12 mouse cellular contexts compared by ENCODE assay signal in genomic region chr13:37942887-37943331, GRCm38 (mm10). TPM values are rescaled to one million over a fixed set of nuclear protein-coding genes. Genes with fewer than 3 reads are reported as not detected.
DNase-seq lines count a peak whose midpoint lies in the region; ATAC-seq and TF ChIP-seq lines count a peak whose summit lies in the region.
"Had no signal": no experiment of that assay in that cellular context is flagged by ENCODE, and none has a peak within 500 bp of the region (broad histone marks: within the 10 kb centered on the region; RNA-seq: fewer than 3 reads in every experiment).

No protein-coding gene starts in this region.

- no peak overlapping the region for H3K4me3 ChIP-seq in stomach, embryonic 15.5 days (replicated peaks)
- no peak overlapping the region for H3K4me3 ChIP-seq in stomach, postnatal 0 days (ENCODE audit: low read depth, low read length)
- H3K4me3 ChIP-seq in limb, embryonic 14.5 days (replicated peaks; ENCODE audit: low read length): no peak overlapping the region
- H3K4me3 ChIP-seq in midbrain, embryonic 11.5 days (ENCODE audit: low read depth, low read length): no peak overlapping the region
- H3K4me3 ChIP-seq: hindbrain, embryonic 12.5 days had no signal

- peak overlapping the region; percentile 26; the same call in 1 of the 2 replicates for H3K27ac ChIP-seq in stomach, embryonic 15.5 days
- H3K27ac ChIP-seq in stomach, postnatal 0 days (replicated peaks): no peak overlapping the region
- H3K27ac ChIP-seq in limb, embryonic 14.5 days (replicated peaks; ENCODE audit: low read depth, low read length): peak overlapping the region; percentile 16; the same call in 1 of the 2 replicates
- H3K27ac ChIP-seq in midbrain, embryonic 11.5 days (ENCODE audit: low read depth, low read length): no peak overlapping the region
- H3K27ac ChIP-seq: hindbrain, embryonic 12.5 days; liver, embryonic 14.5 days had no signal

- no peaks in the 10 kb centered on the region for H3K9me3 ChIP-seq in stomach, embryonic 15.5 days
- no peaks in the 10 kb centered on the region for H3K9me3 ChIP-seq in stomach, postnatal 0 days (ENCODE audit: control insufficient read depth, low read length)
- H3K9me3 ChIP-seq in limb, embryonic 14.5 days (ENCODE audit: control insufficient read depth, low read length): no peaks in the 10 kb centered on the region
- no peaks in the 10 kb centered on the region for H3K9me3 ChIP-seq in midbrain, embryonic 11.5 days (ENCODE audit: control insufficient read depth, low read length)
- H3K9me3 ChIP-seq: hindbrain, embryonic 12.5 days had no signal

- 57% methylated on average over 4 of the region's 4 CpGs for WGBS in stomach, embryonic 15.5 days
- WGBS in stomach, postnatal 0 days: 49% methylated on average over 4 of the region's 4 CpGs
- 45% methylated on average over 4 of the region's 4 CpGs for WGBS in limb, embryonic 14.5 days
- 90% methylated on average over 4 of the region's 4 CpGs for WGBS in midbrain, embryonic 11.5 days

- no peak for TF ChIP-seq CTCF in stomach, postnatal 0 days (IDR thresholded peaks at IDR 0.05; ENCODE audit: low read depth)

- H3K36me3 ChIP-seq in stomach, embryonic 15.5 days: peaks cover 11% of the 10 kb centered on the region; the same call in 1 of the 2 replicates
- peaks cover 9% of the 10 kb centered on the region; the same call in 1 of the 2 replicates for H3K36me3 ChIP-seq in stomach, postnatal 0 days (ENCODE audit: control insufficient read depth, insufficient read depth, low read length)
- peaks cover 33% of the 10 kb centered on the region for H3K36me3 ChIP-seq in limb, embryonic 14.5 days (ENCODE audit: control insufficient read depth, insufficient read depth, low read length)
- no peaks in the 10 kb centered on the region for H3K36me3 ChIP-seq in midbrain, embryonic 11.5 days (ENCODE audit: control insufficient read depth, insufficient read depth, low read length)
- H3K36me3 ChIP-seq: hindbrain, embryonic 12.5 days had no signal

- TF ChIP-seq EP300 in stomach, postnatal 0 days (optimal IDR thresholded peaks at IDR 0.05): no peak

- H3K4me1 ChIP-seq in stomach, embryonic 15.5 days: peaks cover 16% of the 10 kb centered on the region
- peaks cover 2% of the 10 kb centered on the region; the same call in 1 of the 2 replicates for H3K4me1 ChIP-seq in stomach, postnatal 0 days (replicated peaks; ENCODE audit: control insufficient read depth, insufficient read depth)
- H3K4me1 ChIP-seq in limb, embryonic 14.5 days (ENCODE audit: control insufficient read depth, insufficient read depth, low read length): peaks cover 17% of the 10 kb centered on the region; the same call in 1 of the 2 replicates
- no peaks in the 10 kb centered on the region for H3K4me1 ChIP-seq in midbrain, embryonic 11.5 days (ENCODE audit: control insufficient read depth, insufficient read depth, low read length)
- H3K4me1 ChIP-seq: hindbrain, embryonic 12.5 days had no signal

- intact Hi-C loops in left cerebral cortex, postnatal 14 days (cut with DNase I): loop anchor here (5.0 kb wide), 1 partner anchor 491 kb away; no protein-coding TSS in a partner anchor

- no peak overlapping the region for H3K4me2 ChIP-seq in stomach, embryonic 15.5 days
- no peak overlapping the region for H3K4me2 ChIP-seq in stomach, postnatal 0 days (replicated peaks; ENCODE audit: low read depth)
- H3K4me2 ChIP-seq in limb, embryonic 14.5 days (replicated peaks; ENCODE audit: low read depth, low read length, severe bottlenecking): no peak overlapping the region
- H3K4me2 ChIP-seq in midbrain, embryonic 11.5 days: no peak overlapping the region
- H3K4me2 ChIP-seq: hindbrain, embryonic 12.5 days had no signal

- DNase-seq in stomach, postnatal 0 days (ENCODE audit: low spot score): no peak
- DNase-seq in kidney, adult 9 months: peak; percentile 87
- DNase-seq in limb, embryonic 14.5 days (ENCODE audit: low spot score): no peak
- no peak for DNase-seq in embryo, embryonic 11 days
- DNase-seq in left cerebral cortex, postnatal 14 days (ENCODE audit: low spot score in 2 of 2): no peak
- no peak for DNase-seq in midbrain, embryonic 11.5 days (ENCODE audit: low spot score, missing footprints)
- DNase-seq: cerebellum, adult 8-10 months; right cerebral cortex, postnatal 25 days had no signal

- no peak overlapping the region for H3K9ac ChIP-seq in stomach, embryonic 15.5 days
- no peak overlapping the region for H3K9ac ChIP-seq in stomach, postnatal 0 days (ENCODE audit: low read length)
- H3K9ac ChIP-seq in limb, embryonic 14.5 days (ENCODE audit: low read depth, low read length, severe bottlenecking): no peak overlapping the region
- no peak overlapping the region for H3K9ac ChIP-seq in midbrain, embryonic 11.5 days (ENCODE audit: low read length)
- H3K9ac ChIP-seq: hindbrain, embryonic 12.5 days; liver, embryonic 14.5 days had no signal

- no peaks in the 10 kb centered on the region for H3K27me3 ChIP-seq in stomach, embryonic 15.5 days (replicated peaks)
- no peaks in the 10 kb centered on the region for H3K27me3 ChIP-seq in stomach, postnatal 0 days (ENCODE audit: control insufficient read depth, insufficient read depth, low read length)
- no peaks in the 10 kb centered on the region for H3K27me3 ChIP-seq in limb, embryonic 14.5 days (ENCODE audit: control insufficient read depth, insufficient read depth, low read length)
- no peaks in the 10 kb centered on the region for H3K27me3 ChIP-seq in midbrain, embryonic 11.5 days (ENCODE audit: control insufficient read depth, insufficient read depth, low read length)
- H3K27me3 ChIP-seq: CH12.LX; hindbrain, embryonic 12.5 days had no signal

- ATAC-seq in stomach, embryonic 15.5 days (ENCODE audit: insufficient read depth, low FRiP score, low read depth): no peak
- ATAC-seq in stomach, postnatal 0 days (ENCODE audit: low FRiP score, low TSS enrichment): no peak
- no peak for ATAC-seq in limb, embryonic 14.5 days (ENCODE audit: low FRiP score, low read depth)
- ATAC-seq in midbrain, embryonic 11.5 days (ENCODE audit: low FRiP score): no peak

- no peak for TF ChIP-seq POLR2A in limb, embryonic 14.5 days (IDR thresholded peaks at IDR 0.05; ENCODE audit: borderline replicate concordance, extremely low read depth, insufficient read depth, insufficient read length)

RNA-seq across cellular contexts. Expression of gene Ssr1, which starts 51.1 kb away (rescaled TPM):
- polyA plus RNA-seq in stomach, embryonic 15.5 days (2015; fragmentation: Nextera tagmentation; extraction: Ambion mirVana): 149 and 157 TPM in 2 replicates
- polyA plus RNA-seq in stomach, postnatal 0 days (2015; fragmentation: Nextera tagmentation; extraction: Ambion mirVana): 76.8 and 85.8 TPM in 2 replicates
- 32.6 and 36.2 TPM in 2 replicates for polyA plus RNA-seq in limb, embryonic 14.5 days (2012; rRNA removed)
- 130 and 137 TPM in 2 replicates for polyA plus RNA-seq in limb, embryonic 14.5 days (2014; fragmentation: Nextera tagmentation; extraction: Ambion mirVana)
- 10 to 100 TPM; 82.2 to 87.8 TPM for total RNA-seq in left cerebral cortex, postnatal 14 days (2021)
- polyA plus RNA-seq in midbrain, embryonic 11.5 days (2014; fragmentation: Nextera tagmentation; extraction: Ambion mirVana): 114 and 125 TPM in 2 replicates

Comparison
In these comparisons a context has a peak if more than half of its experiments do, and no peak if none do; other contexts are left out.
1. H3K27ac ChIP-seq: peak in stomach, embryonic 15.5 days (single experiment) and limb, embryonic 14.5 days (single experiment); none in stomach, postnatal 0 days (single experiment) and midbrain, embryonic 11.5 days (single experiment).